Mouse (Mus musculus): Measurements from ENCODE around the gene Polm. TPM values are rescaled to one million over a fixed set of nuclear protein-coding genes. Genes with fewer than 3 reads are reported as not detected.

The Polm gene
- total and polyA plus RNA-seq, 3 experiments = 2.1 to 11.2 (median 3.3) TPM

GRCm38 (mm10) chr11:5859883-5860550 is 22.2 kb upstream of the Polm start:
- no peak overlapping the region for H3K4me3 ChIP-seq
- H3K27ac ChIP-seq = no peak overlapping the region
- H3K4me1 ChIP-seq (ENCODE audit: control insufficient read depth, insufficient read depth, low read length) = peaks cover 3% of the 10 kb centered on the region
- no peak for DNase-seq
- 65% methylated on average over 13 of the region's 13 CpGs for WGBS
- no peak for TF ChIP-seq POLR2A (IDR thresholded peaks at IDR 0.05; ENCODE audit: insufficient read depth, low read depth, low read length)
- no peak for TF ChIP-seq EP300 (IDR thresholded peaks at IDR 0.05; ENCODE audit: insufficient read depth, low read depth, low read length)
- TF ChIP-seq CTCF (IDR thresholded peaks at IDR 0.05) = no peak
- no peaks in the 10 kb centered on the region for H3K79me2 ChIP-seq (replicated peaks; ENCODE audit: control insufficient read depth, insufficient read depth, low read length)
- no peaks in the 10 kb centered on the region for H3K27me3 ChIP-seq (ENCODE audit: control insufficient read depth, insufficient read depth, low read length)
- no peaks in the 10 kb centered on the region for H3K36me3 ChIP-seq (ENCODE audit: control insufficient read depth, insufficient read depth, low read length)
- no peak overlapping the region for H3K9ac ChIP-seq (ENCODE audit: low read depth, low read length)
- intact Hi-C loops (cut with DNase I) = no loop called here

- no peak overlapping the region for H3K27ac ChIP-seq
- H3K9ac ChIP-seq (ENCODE audit: low read depth, low read length) = no peak overlapping the region
- intact Hi-C loops (cut with DNase I) = no loop called here
- no peak for DNase-seq
- no peaks in the 10 kb centered on the region for H3K79me2 ChIP-seq (replicated peaks; ENCODE audit: control insufficient read depth, insufficient read depth, low read length)
- peaks cover 3% of the 10 kb centered on the region for H3K4me1 ChIP-seq (ENCODE audit: control insufficient read depth, insufficient read depth, low read length)
- TF ChIP-seq EP300 (IDR thresholded peaks at IDR 0.05; ENCODE audit: insufficient read depth, low read depth, low read length) = no peak
- peak; percentile 45 for TF ChIP-seq CTCF (IDR thresholded peaks at IDR 0.05)
- TF ChIP-seq POLR2A (IDR thresholded peaks at IDR 0.05; ENCODE audit: insufficient read depth, low read depth, low read length) = no peak
- 97% methylated on average over 1 of the region's 1 CpGs for WGBS
- H3K36me3 ChIP-seq (ENCODE audit: control insufficient read depth, insufficient read depth, low read length) = no peaks in the 10 kb centered on the region
- no peaks in the 10 kb centered on the region for H3K27me3 ChIP-seq (ENCODE audit: control insufficient read depth, insufficient read depth, low read length)
- H3K4me3 ChIP-seq = no peak overlapping the region
Measured at GRCm38 (mm10) chr11:5858723-5859122, 20.9 kb upstream of the Polm start.

- no peak overlapping the region for H3K27ac ChIP-seq
- H3K4me1 ChIP-seq (ENCODE audit: control insufficient read depth, insufficient read depth, low read length) = peaks cover 3% of the 10 kb centered on the region
- no peak for TF ChIP-seq POLR2A (IDR thresholded peaks at IDR 0.05; ENCODE audit: insufficient read depth, low read depth, low read length)
- H3K9ac ChIP-seq (ENCODE audit: low read depth, low read length) = no peak overlapping the region
- no peak overlapping the region for H3K4me3 ChIP-seq
- H3K27me3 ChIP-seq (ENCODE audit: control insufficient read depth, insufficient read depth, low read length) = no peaks in the 10 kb centered on the region
- intact Hi-C loops (cut with DNase I) = no loop called here
- WGBS = 80% methylated on average over 8 of the region's 8 CpGs
- H3K36me3 ChIP-seq (ENCODE audit: control insufficient read depth, insufficient read depth, low read length) = no peaks in the 10 kb centered on the region
- no peak for DNase-seq
- H3K79me2 ChIP-seq (replicated peaks; ENCODE audit: control insufficient read depth, insufficient read depth, low read length) = no peaks in the 10 kb centered on the region
Measured at GRCm38 (mm10) chr11:5856479-5857130, 18.8 kb upstream of the Polm start.

- Histone ChIP-seq H3K4me1 (ENCODE audit: control insufficient read depth, insufficient read depth, low read length) (no peaks in the 10 kb centered on the region; the same call in 1 of the 2 replicates), H3K79me2 (replicated peaks; ENCODE audit: control insufficient read depth, insufficient read depth, low read length) (no peaks in the 10 kb centered on the region), H3K27me3 (ENCODE audit: control insufficient read depth, insufficient read depth, low read length) (no peaks in the 10 kb centered on the region), H3K9ac (ENCODE audit: low read depth, low read length) (no peak overlapping the region), H3K27ac (peak overlapping the region; percentile 33; the same call in 1 of the 2 replicates), H3K36me3 (ENCODE audit: control insufficient read depth, insufficient read depth, low read length) (no peaks in the 10 kb centered on the region), H3K4me3 (no peak overlapping the region)
- TF ChIP-seq POLR2A (IDR thresholded peaks at IDR 0.05; ENCODE audit: insufficient read depth, low read depth, low read length) = no peak
- 0 out of 2 replicates have a peak, but pooled peaks have one; percentile 12 for TF ChIP-seq EP300 (IDR thresholded peaks at IDR 0.05; ENCODE audit: insufficient read depth, low read depth, low read length)
- WGBS = 45% methylated on average over 7 of the region's 7 CpGs
- intact Hi-C loops (cut with DNase I) = no loop called here
- peak; percentile 69 to 72 for DNase-seq
Measured at GRCm38 (mm10) chr11:5855902-5856301, 18.1 kb upstream of the Polm start.

GRCm38 (mm10) chr11:5855481-5855880 is 17.7 kb upstream of the Polm start:
- H3K4me3 ChIP-seq = no peak overlapping the region
- no peaks in the 10 kb centered on the region for H3K27me3 ChIP-seq (ENCODE audit: control insufficient read depth, insufficient read depth, low read length)
- no peaks in the 10 kb centered on the region; the same call in 1 of the 2 replicates for H3K4me1 ChIP-seq (ENCODE audit: control insufficient read depth, insufficient read depth, low read length)
- H3K27ac ChIP-seq = no peak overlapping the region
- H3K9ac ChIP-seq (ENCODE audit: low read depth, low read length) = no peak overlapping the region
- no peaks in the 10 kb centered on the region for H3K79me2 ChIP-seq (replicated peaks; ENCODE audit: control insufficient read depth, insufficient read depth, low read length)
- intact Hi-C loops (cut with DNase I) = no loop called here
- no peak for DNase-seq
- H3K36me3 ChIP-seq (ENCODE audit: control insufficient read depth, insufficient read depth, low read length) = no peaks in the 10 kb centered on the region
- no peak for TF ChIP-seq EP300 (IDR thresholded peaks at IDR 0.05; ENCODE audit: insufficient read depth, low read depth, low read length)
- TF ChIP-seq CTCF (IDR thresholded peaks at IDR 0.05) = no peak
- no peak for TF ChIP-seq POLR2A (IDR thresholded peaks at IDR 0.05; ENCODE audit: insufficient read depth, low read depth, low read length)

GRCm38 (mm10) chr11:5852314-5852713 is 14.5 kb upstream of the Polm start:
- Histone ChIP-seq H3K4me3 (no peak overlapping the region), H3K4me1 (ENCODE audit: control insufficient read depth, insufficient read depth, low read length) (no peaks in the 10 kb centered on the region; the same call in 1 of the 2 replicates), H3K27me3 (ENCODE audit: control insufficient read depth, insufficient read depth, low read length) (no peaks in the 10 kb centered on the region), H3K79me2 (replicated peaks; ENCODE audit: control insufficient read depth, insufficient read depth, low read length) (no peaks in the 10 kb centered on the region), H3K36me3 (ENCODE audit: control insufficient read depth, insufficient read depth, low read length) (no peaks in the 10 kb centered on the region), H3K9ac (ENCODE audit: low read depth, low read length) (no peak overlapping the region), H3K27ac (no peak overlapping the region)
- DNase-seq = no peak
- WGBS = 32% methylated on average over 1 of the region's 1 CpGs
- no peak for TF ChIP-seq CTCF (IDR thresholded peaks at IDR 0.05)
- TF ChIP-seq EP300 (IDR thresholded peaks at IDR 0.05; ENCODE audit: insufficient read depth, low read depth, low read length) = no peak
- no peak for TF ChIP-seq POLR2A (IDR thresholded peaks at IDR 0.05; ENCODE audit: insufficient read depth, low read depth, low read length)
- intact Hi-C loops (cut with DNase I) = no loop called here
